Mouse (Mus musculus) bone marrow macrophage, adult 2 months (primary cell): ENCODE measurements around the gene Rock2.

Experiments used
- CTCF ChIP-seq: IDR thresholded peaks from 2 replicates; pipeline ENCODE4 v1.5.1; 2012; ENCODE audit warnings: low read depth, mild to moderate bottlenecking, low read length, moderate library complexity
- POLR2A ChIP-seq: IDR thresholded peaks from 2 replicates; pipeline ENCODE4 v1.6.1; 2012; ENCODE audit warnings: mild to moderate bottlenecking, low read depth, low read length, borderline replicate concordance

DNA sequence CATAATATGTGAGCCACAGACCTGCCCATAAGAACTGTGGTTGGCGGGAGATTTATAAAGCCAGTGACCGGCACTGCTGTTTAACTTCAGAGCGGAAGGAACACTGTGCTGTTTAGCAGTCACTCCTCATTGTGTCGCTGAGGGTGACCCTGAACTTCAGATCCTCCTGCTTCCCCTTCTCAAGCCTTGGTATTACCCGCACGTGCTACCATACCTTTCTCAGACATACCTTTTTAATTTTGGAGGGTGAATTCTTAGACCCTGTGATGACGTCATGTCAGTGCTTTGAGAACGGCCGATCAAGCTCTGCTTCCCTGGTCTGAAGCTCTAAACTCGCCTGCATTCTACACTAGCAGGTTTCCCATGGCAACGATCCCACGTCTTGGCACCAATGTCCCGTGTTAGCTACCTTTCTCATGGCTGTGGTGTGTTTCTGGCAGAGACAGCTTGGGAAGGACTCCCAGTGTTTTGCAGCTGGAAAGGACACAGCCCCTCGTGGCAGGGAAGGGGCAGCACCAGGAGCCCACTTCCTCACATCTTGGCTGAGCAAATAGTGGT, 142.4 kb downstream of the Rock2 start:
- no peak for TF ChIP-seq POLR2A
- no peak for TF ChIP-seq CTCF
